Mouse (Mus musculus) forebrain, embryonic 10.5 days (tissue): ENCODE measurements around the gene Ttc30a1. TPM values are rescaled to one million over a fixed set of nuclear protein-coding genes. Genes with fewer than 3 reads are reported as not detected.
"Not testable (repeated sequence)": the region's sequence is repeated elsewhere in the genome, so short reads cannot be mapped to it uniquely, and the experiment has no call there.

Experiments used
- DNase-seq: peaks from one replicate; pipeline ENCODE4 v3.0.0-alpha.2; 2017; ENCODE audit warnings: low spot score; ENCODE audit errors: extremely low spot score
- H3K27ac ChIP-seq: fragments of 300-500 bp; sonication (generic); 2 replicates; pipeline ENCODE4 v1.5.1; 2016; ENCODE audit warnings: mild to moderate bottlenecking
- H3K27me3 ChIP-seq: fragments of 300-500 bp; sonication (generic); 2 replicates; pipeline ENCODE4 v1.6.1; 2016; ENCODE audit warnings: mild to moderate bottlenecking; ENCODE audit not compliant: poor library complexity, severe bottlenecking
- H3K36me3 ChIP-seq: fragments of 300-500 bp; sonication (generic); replicated peaks from 2 replicates; pipeline ENCODE4 v1.6.1; 2016; ENCODE audit warnings: mild to moderate bottlenecking, moderate library complexity
- H3K4me1 ChIP-seq: fragments of 300-500 bp; sonication (generic); 2 replicates; pipeline ENCODE4 v1.6.1; 2016
- H3K4me3 ChIP-seq: fragments of 300-500 bp; sonication (generic); 2 replicates; pipeline ENCODE4 v1.5.1; 2016; ENCODE audit warnings: mild to moderate bottlenecking, moderate library complexity
- H3K9me3 ChIP-seq: fragments of 300-500 bp; sonication (generic); 2 replicates; pipeline ENCODE4 v1.6.1; 2016; ENCODE audit warnings: mild to moderate bottlenecking, moderate library complexity
- WGBS: fragments of 180-500 bp; shearing (Covaris S2); methylation state at CpG from one replicate; pipeline ENCODE4 v1.1.7; 2016; 5-methylcytosine and 5-hydroxymethylcytosine counted together
- polyA plus RNA-seq: library from polyadenylated mRNA; unstranded; fragments of >200 nt; fragmentation: Nextera tagmentation; extraction: Ambion mirVana; gene quantifications from 2 replicates; pipeline ENCODE4 v1.2.1, GENCODE M21; 2016

The Ttc30a1 gene
- polyA plus RNA-seq, 1 experiment from 2014 or later, result 10.5 TPM

DNA sequence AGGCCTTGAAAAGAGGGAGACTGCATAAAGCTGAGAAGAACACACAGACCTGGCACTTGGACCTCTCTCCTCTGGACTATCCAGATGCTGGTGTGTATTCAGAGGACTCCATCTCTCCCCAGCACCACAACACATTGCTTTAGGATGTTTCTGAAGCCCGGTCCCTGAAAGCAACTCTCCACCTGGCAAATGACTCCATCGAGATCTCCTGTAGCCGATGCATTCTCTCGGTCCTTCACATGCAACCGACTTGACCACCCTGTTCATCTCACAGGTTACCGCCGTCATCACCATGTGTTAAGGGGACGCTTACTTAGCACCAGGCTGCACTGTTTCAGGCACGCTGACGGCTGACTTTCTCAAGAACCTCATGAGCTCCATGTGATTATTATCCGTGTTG lies 13.1 kb upstream of the Ttc30a1 start:
- no peaks in the 10 kb centered on the region for H3K36me3 ChIP-seq
- no peaks in the 10 kb centered on the region for H3K9me3 ChIP-seq
- DNase-seq, result no peak
- 94% methylated on average over 11 of the region's 11 CpGs for WGBS
- no peaks in the 10 kb centered on the region for H3K27me3 ChIP-seq
- no peak overlapping the region for H3K27ac ChIP-seq
- no peak overlapping the region for H3K4me3 ChIP-seq
- peaks cover 45% of the 10 kb centered on the region for H3K4me1 ChIP-seq

DNA sequence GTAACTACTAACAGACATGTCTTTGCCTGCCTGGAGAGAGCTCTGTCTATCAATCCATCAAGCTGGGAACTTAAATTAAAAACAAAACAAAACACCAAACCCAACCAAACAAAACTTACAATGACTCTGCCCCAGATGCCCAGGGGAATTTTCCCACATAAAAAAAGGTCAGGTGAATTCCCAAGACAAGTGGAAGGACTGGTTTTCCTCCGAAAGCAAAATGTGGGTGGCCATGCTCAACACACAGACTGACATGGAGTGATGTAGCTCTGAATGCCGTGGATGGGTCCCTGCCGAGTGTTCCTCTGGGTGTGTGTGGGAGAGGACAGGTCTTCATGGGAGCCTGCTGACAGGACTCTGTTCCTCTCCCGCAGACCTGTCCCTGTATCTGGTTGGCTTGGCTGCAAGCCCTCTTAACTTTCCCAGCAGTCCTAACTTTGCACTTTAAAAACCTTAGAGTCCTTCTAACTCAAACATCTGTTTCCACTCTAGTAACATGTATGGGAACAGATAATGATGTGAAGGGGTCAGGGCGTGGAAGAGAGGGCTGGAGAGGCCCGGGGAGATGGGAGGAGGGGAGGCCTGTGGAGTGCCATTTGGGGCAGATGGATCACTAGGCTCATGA lies 9.9 kb upstream of the Ttc30a1 start:
- no peaks in the 10 kb centered on the region for H3K27me3 ChIP-seq
- H3K9me3 ChIP-seq, result no peaks in the 10 kb centered on the region
- DNase-seq, result no peak
- peak overlapping the region; percentile 60; the same call in 1 of the 2 replicates for H3K27ac ChIP-seq
- H3K4me3 ChIP-seq, result no peak overlapping the region
- H3K36me3 ChIP-seq, result no peaks in the 10 kb centered on the region
- H3K4me1 ChIP-seq, result peaks cover 50% of the 10 kb centered on the region
- WGBS, result 65% methylated on average over 6 of the region's 6 CpGs

DNA sequence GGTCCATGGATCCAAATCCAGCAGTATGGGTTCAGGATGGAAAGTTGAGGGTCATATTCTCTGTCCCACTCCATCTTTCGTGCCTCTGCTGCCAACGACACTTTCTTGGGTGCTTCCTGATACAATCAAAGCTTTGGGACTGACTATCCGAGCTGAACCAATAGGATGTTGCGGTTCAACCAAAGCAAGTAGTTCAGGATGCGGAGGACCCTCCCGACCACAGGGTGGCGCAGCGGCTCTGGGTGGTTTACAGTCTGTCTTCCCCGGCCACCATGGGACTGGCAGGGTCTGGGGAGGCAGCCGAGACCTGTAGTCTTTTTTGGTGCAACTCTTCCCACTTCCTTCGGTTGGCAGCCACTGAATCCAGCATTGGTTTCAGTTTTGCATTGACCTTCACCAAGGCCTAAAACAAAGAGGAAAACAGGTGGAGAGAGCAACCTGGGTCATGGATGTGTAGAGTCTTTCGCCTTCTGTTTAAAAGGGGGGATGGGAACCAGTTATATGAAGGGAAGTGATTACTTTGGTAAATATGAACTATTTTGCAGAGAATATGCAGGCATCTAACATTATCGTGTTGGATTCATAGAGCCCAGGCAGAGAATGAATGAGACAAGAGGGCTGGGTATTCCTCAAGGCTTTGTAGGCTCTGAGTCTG lies 9.2 kb upstream of the Ttc30a1 start:
- Histone ChIP-seq H3K27ac (peak overlapping the region; percentile 60; the same call in 1 of the 2 replicates), H3K36me3 (no peaks in the 10 kb centered on the region), H3K4me3 (no peak overlapping the region), H3K9me3 (no peaks in the 10 kb centered on the region), H3K4me1 (peaks cover 55% of the 10 kb centered on the region), H3K27me3 (no peaks in the 10 kb centered on the region)
- WGBS, result 53% methylated on average over 13 of the region's 13 CpGs
- peak; percentile 74 for DNase-seq

DNA sequence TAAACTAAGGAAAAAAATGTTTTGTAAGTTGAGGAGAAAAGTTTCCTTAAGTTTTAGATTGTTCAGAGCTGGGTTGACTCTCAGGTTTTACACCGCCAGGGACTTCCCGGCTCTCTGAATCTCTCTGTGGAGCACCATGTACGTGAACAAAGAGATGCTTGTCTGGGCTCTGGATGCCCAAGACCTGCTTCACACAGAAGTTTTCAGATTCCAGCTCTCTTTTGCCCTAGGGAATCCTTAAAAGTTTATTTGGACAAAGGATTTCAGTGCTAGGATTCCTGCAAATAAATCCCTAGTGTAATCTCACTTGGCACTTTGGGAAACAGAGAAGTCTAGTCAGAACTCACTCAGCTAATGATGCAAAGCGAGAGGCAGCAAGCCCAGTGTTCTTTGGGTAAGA lies 7.9 kb upstream of the Ttc30a1 start:
- Histone ChIP-seq H3K4me3 (no peak overlapping the region), H3K27me3 (no peaks in the 10 kb centered on the region), H3K27ac (peak overlapping the region; percentile 56; the same call in 1 of the 2 replicates), H3K36me3 (no peaks in the 10 kb centered on the region), H3K4me1 (peaks cover 67% of the 10 kb centered on the region), H3K9me3 (no peaks in the 10 kb centered on the region)
- 59% methylated on average over 4 of the region's 4 CpGs for WGBS
- no peak for DNase-seq

DNA sequence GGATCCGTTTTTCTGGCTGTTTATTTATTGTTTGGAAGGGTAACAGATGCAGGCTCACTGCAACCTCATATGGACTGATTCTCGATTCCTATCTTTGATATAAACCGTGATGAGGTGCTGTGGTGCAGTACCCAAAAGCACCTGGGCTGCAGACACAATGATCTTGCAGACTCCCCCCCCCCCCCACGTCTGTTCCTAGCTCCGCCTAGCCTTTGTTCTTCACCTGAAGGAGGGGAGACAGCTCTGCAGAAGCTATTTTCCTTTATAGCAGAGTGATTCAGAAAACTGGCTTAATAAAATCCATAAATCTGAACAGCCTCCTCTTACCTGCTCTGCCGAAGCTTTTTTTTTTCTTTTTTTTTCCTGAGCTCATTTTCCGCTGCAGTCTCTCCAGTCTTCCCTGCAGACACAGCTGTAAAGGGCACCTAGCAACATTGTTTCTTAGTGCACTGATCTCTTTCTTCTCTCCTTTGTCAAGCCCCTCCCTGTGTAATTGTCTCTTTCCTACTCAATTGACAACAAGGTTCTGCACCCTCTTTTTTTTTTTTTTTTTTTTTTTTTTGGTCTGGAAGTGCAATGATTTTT lies 7.1 kb upstream of the Ttc30a1 start:
- 39% methylated on average over 7 of the region's 7 CpGs for WGBS
- Histone ChIP-seq H3K4me3 (no peak overlapping the region), H3K4me1 (peaks cover 67% of the 10 kb centered on the region), H3K36me3 (no peaks in the 10 kb centered on the region), H3K27me3 (no peaks in the 10 kb centered on the region), H3K27ac (0 out of 2 replicates have a peak overlapping the region, but pooled peaks have one; percentile 35), H3K9me3 (no peaks in the 10 kb centered on the region)
- no peak for DNase-seq

DNA sequence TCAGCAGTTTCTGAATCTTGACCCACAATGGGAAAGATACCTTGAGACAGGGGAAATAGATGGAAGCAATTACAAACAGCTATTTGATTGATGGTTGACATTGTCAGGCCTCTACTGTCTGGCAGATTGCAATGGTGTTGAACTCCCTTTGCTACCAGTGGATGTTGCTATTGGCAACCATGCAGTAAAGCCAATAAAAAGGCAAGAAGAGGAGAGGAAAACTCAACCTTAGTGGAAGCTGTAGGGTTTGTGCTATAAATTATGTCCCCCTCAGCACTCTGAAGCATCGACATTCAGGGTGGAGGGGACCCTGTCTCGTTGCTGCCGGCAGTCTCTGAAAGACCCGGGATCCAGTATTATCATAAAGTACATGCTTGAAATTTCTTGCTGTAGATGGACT lies 6.6 kb upstream of the Ttc30a1 start:
- no peak for DNase-seq
- Histone ChIP-seq H3K27me3 (no peaks in the 10 kb centered on the region), H3K4me3 (no peak overlapping the region), H3K9me3 (no peaks in the 10 kb centered on the region), H3K27ac (no peak overlapping the region), H3K36me3 (no peaks in the 10 kb centered on the region), H3K4me1 (peaks cover 64% of the 10 kb centered on the region)
- WGBS, result 84% methylated on average over 4 of the region's 4 CpGs

DNA sequence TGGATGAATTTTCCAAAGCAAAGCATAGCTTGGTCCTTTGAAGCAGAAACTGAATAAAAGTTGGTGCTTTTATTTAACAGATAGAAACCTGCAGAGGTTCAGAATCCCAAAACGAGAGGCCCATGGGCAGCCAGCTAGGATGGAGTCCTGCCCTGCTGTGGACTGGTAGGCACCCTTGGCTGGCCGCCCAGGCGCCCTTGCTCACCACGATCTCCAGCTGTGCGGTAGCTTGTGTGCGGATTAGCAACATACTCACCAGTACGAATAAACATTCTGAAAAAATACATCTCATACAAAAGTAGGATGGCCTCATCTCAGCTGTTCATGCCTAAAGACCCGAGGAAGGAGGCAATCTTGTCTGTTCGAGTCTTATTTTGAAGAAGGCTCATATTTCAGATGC lies 6.0 kb upstream of the Ttc30a1 start:
- H3K4me1 ChIP-seq, result peaks cover 62% of the 10 kb centered on the region
- DNase-seq, result no peak
- no peak overlapping the region for H3K4me3 ChIP-seq
- 78% methylated on average over 9 of the region's 9 CpGs for WGBS
- no peaks in the 10 kb centered on the region for H3K9me3 ChIP-seq
- H3K27ac ChIP-seq, result no peak overlapping the region
- H3K36me3 ChIP-seq, result no peaks in the 10 kb centered on the region
- H3K27me3 ChIP-seq, result no peaks in the 10 kb centered on the region

DNA sequence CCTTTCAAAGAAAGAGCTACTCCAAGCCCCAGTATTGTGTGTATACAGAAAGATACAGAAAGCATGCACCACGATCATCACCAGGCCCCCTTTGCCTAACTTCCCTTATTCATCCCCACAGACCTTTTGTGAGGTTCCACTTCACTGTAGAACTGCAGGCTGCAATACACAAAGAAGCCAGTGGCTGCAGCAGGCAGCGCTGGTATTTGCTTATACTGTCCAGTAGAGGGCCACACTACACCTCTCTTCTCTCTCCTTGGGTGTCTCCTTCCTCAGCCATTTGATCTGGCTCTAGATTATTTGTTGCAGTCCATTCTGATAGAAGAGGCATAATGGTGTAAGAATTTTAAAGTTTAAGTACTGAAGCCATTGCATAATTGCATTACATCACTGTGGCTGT lies 3.4 kb upstream of the Ttc30a1 start:
- peaks cover 43% of the 10 kb centered on the region for H3K4me1 ChIP-seq
- H3K4me3 ChIP-seq, result no peak overlapping the region
- H3K9me3 ChIP-seq, result 0 out of 2 replicates have a peak, but pooled peaks cover 4% of the 10 kb centered on the region
- peak; percentile 69 for DNase-seq
- H3K27me3 ChIP-seq, result no peaks in the 10 kb centered on the region
- H3K27ac ChIP-seq, result peak overlapping the region; percentile 71
- no peaks in the 10 kb centered on the region for H3K36me3 ChIP-seq
- 7% methylated on average over 2 of the region's 2 CpGs for WGBS

DNA sequence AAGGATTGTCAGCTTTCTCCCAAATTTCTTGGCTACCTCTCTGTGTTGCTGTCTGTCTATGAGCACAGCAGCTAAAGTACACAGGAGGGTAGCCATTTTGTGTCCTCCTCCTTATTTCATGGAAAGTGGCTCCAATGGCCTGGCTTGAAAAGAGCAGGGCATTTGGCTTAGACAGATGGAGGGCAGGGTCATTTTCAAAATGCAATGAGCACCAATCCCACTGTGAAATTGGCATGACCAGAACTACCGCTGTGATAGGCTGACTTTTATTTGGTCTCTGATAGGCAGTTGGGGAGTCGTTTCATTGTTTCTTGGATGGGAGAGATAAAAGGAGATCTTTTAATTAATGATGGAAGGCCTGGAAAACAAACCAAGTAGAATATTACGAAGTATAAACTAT lies 2.1 kb upstream of the Ttc30a1 start:
- H3K27ac ChIP-seq, result no peak overlapping the region

DNA sequence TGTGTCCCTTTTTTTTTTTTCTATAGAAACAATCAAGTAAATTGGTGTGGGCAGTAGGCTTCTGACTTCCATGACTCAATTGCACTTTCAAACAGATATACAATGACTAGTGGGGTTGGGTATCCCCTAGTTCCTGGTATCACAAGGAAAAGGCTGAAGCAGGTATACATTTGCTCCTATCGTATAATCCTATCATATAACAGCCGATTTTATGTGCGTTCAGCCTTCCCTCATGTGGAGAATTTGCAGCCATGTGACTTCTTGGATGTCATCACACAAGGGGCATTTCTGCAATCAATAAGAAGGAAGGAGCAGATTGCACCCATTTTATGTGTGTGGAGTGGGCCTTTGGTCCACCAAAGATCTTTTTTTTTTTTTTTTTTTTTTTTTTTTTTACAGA lies 1.3 kb upstream of the Ttc30a1 start:
- DNase-seq, result no peak
- Histone ChIP-seq H3K4me1 (peaks cover 26% of the 10 kb centered on the region), H3K4me3 (no peak overlapping the region), H3K36me3 (no peaks in the 10 kb centered on the region; the same call in 1 of the 2 replicates), H3K27me3 (no peaks in the 10 kb centered on the region), H3K27ac (no peak overlapping the region), H3K9me3 (0 out of 2 replicates have a peak, but pooled peaks cover 4% of the 10 kb centered on the region)
- WGBS, result 96% methylated on average over 3 of the region's 3 CpGs

More for the DNA sequence above, 2.1 kb upstream of the Ttc30a1 start:
- Histone ChIP-seq H3K36me3 (no peaks in the 10 kb centered on the region; the same call in 1 of the 2 replicates), H3K4me1 (peaks cover 34% of the 10 kb centered on the region), H3K4me3 (no peak overlapping the region), H3K27me3 (no peaks in the 10 kb centered on the region), H3K9me3 (0 out of 2 replicates have a peak, but pooled peaks cover 4% of the 10 kb centered on the region)
- 91% methylated on average over 3 of the region's 3 CpGs for WGBS
- no peak for DNase-seq

DNA sequence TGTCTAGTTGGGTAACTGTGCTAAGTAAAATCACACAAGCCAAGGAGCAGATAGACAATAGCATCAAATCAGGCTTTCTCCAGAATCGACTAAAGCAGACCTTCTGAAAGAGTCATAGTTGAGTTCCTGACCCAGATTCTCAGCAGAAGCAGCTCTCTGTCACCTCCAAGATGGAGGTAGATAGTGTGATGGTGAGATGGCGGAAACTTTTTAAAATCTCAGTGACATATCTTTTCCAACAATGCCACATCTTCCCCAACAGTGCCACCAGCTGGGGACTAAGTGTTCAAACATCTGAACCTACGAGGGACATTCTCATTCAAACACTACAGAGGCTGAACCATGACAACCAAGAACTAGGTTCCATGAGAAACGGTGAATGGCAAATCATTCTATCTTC lies 859 bp upstream of the Ttc30a1 start:
- 95% methylated on average over 4 of the region's 4 CpGs for WGBS
- H3K9me3 ChIP-seq, result 0 out of 2 replicates have a peak, but pooled peaks cover 4% of the 10 kb centered on the region
- no peaks in the 10 kb centered on the region; the same call in 1 of the 2 replicates for H3K36me3 ChIP-seq
- no peaks in the 10 kb centered on the region for H3K27me3 ChIP-seq
- H3K4me3 ChIP-seq, result no peak overlapping the region
- no peak overlapping the region for H3K27ac ChIP-seq
- no peak for DNase-seq
- peaks cover 21% of the 10 kb centered on the region for H3K4me1 ChIP-seq

DNA sequence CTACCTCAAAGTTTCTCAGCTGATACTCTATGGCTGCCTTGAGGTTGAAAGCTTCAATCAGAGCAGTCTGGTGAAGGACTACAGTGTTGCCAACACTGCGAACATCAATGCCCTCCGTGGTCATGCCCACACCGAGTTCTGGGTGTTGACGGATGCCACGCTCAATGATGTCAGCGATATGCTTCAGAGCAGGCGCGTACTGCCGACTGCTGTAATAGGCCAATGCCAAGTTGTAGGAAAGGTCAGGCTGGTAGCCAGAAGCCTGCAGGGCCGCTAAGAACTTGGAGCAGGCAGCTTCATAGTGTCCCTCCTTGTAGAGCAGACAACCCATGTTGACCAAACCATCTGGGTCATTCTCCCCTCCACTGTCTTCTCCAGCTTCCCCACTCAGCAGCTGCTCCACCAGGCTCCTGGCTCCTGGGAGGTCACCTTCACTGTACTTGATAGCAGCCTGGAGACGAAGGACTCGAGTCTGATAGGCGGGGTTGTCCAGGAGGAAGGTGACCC lies 781 bp downstream of the Ttc30a1 start:
- H3K4me3 ChIP-seq, result peak overlapping the region; percentile 55
- not testable (repeated sequence) for DNase-seq

More for the DNA sequence above, 781 bp downstream of the Ttc30a1 start:
- WGBS, result 96% methylated on average over 13 of the region's 13 CpGs
- Histone ChIP-seq H3K27ac (peak overlapping the region; percentile 90; the same call in 1 of the 2 replicates), H3K4me1 (peaks cover 16% of the 10 kb centered on the region)
- H3K27me3 ChIP-seq, H3K9me3 ChIP-seq, H3K36me3 ChIP-seq: not testable (repeated sequence)
